Comparison of ENCODE assay signal across 11 mouse cellular contexts in the genomic region with DNA sequence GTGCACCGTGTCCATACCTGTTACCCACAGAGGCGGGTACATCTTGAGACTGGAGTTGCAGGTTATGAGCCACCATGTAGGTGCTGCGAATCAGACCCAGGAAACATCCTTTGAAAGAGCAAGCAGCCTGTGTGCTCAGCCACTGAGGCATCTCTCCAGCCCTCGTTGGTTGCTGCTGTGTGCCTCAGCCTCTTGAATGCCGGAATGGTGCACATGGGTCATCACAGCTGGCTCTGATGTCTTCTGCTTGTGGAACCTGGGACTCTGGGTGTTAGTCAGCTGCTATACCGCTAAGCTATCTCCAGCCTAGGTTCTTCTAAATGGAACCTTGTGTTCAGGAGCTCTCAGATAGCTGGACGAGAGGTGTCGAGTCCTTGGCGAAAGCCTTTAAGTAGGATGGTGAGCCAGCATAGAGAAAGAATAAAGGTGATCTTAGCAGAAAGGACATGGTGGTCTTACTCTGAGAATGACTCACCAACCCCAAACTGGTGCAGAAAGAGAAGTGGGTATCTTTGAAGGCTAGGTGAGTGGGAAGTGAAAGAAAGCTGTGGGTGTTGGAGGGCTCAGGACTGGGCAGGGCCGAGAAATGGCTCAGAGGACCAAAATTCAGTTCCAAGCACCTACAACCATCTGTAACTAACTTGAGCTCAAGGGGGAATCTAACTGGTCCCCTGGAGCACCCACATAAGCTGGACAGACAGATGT. TPM values are rescaled to one million over a fixed set of nuclear protein-coding genes. Genes with fewer than 3 reads are reported as not detected.
A peak's percentile ranks its signal among the peaks of the same experiment; 100 is the strongest.
DNase-seq lines count a peak whose midpoint lies in the region; ATAC-seq lines count a peak whose summit lies in the region.
"Had no signal": no experiment of that assay in that cellular context is flagged by ENCODE, and none has a peak within 500 bp of the region (broad histone marks: within the 10 kb centered on the region; RNA-seq: fewer than 3 reads in every experiment).

No protein-coding gene starts in this region.

- DNase-seq in CD4-positive, CD25-positive, alpha-beta regulatory T cell, adult 2 months (ENCODE audit: low read depth, low spot score) = peak; percentile 42
- no peak for DNase-seq in limb, embryonic 10.5 days (ENCODE audit: low spot score)
- no peak for DNase-seq in embryonic facial prominence, embryonic 10.5 days (ENCODE audit: low spot score)
- no peak for DNase-seq in layer of hippocampus, adult 8-10 months (ENCODE audit: low spot score in 2 of 2)
- no peak for DNase-seq in left cerebral cortex, postnatal 4 days
- DNase-seq: cerebellum, adult 9-10 months; lung, postnatal 36 days had no signal

- intact Hi-C loops in left cerebral cortex, postnatal 4 days (cut with DNase I) = no loop called here

- 0 out of 2 replicates have a peak, but pooled peaks cover 9% of the 10 kb centered on the region for H3K36me3 ChIP-seq in limb, embryonic 12.5 days
- H3K36me3 ChIP-seq in limb, embryonic 10.5 days = no peaks in the 10 kb centered on the region; the same call in 1 of the 2 replicates
- H3K36me3 ChIP-seq in embryonic facial prominence, embryonic 10.5 days (replicated peaks) = peaks cover 3% of the 10 kb centered on the region; the same call in 1 of the 2 replicates
- H3K36me3 ChIP-seq in midbrain, embryonic 13.5 days = no peaks in the 10 kb centered on the region

- no peaks in the 10 kb centered on the region for H3K27me3 ChIP-seq in limb, embryonic 12.5 days
- no peaks in the 10 kb centered on the region for H3K27me3 ChIP-seq in limb, embryonic 10.5 days (ENCODE audit: low read depth, poor library complexity, severe bottlenecking)
- no peaks in the 10 kb centered on the region for H3K27me3 ChIP-seq in embryonic facial prominence, embryonic 10.5 days (replicated peaks; ENCODE audit: low read depth, poor library complexity, severe bottlenecking)
- H3K27me3 ChIP-seq in midbrain, embryonic 13.5 days = no peaks in the 10 kb centered on the region
- H3K27me3 ChIP-seq: forebrain, embryonic 13.5 days had no signal

- no peak overlapping the region for H3K4me3 ChIP-seq in limb, embryonic 12.5 days (replicated peaks)
- H3K4me3 ChIP-seq in limb, embryonic 10.5 days = no peak overlapping the region
- H3K4me3 ChIP-seq in embryonic facial prominence, embryonic 10.5 days = no peak overlapping the region
- no peak overlapping the region for H3K4me3 ChIP-seq in midbrain, embryonic 13.5 days (replicated peaks)
- H3K4me3 ChIP-seq: forebrain, embryonic 13.5 days had no signal

- H3K9ac ChIP-seq in limb, embryonic 12.5 days (replicated peaks) = no peak overlapping the region
- no peak overlapping the region for H3K9ac ChIP-seq in midbrain, embryonic 13.5 days (replicated peaks)
- H3K9ac ChIP-seq: forebrain, embryonic 13.5 days had no signal

- no peaks in the 10 kb centered on the region for H3K9me3 ChIP-seq in limb, embryonic 12.5 days
- no peaks in the 10 kb centered on the region for H3K9me3 ChIP-seq in limb, embryonic 10.5 days (replicated peaks)
- no peaks in the 10 kb centered on the region for H3K9me3 ChIP-seq in embryonic facial prominence, embryonic 10.5 days
- no peaks in the 10 kb centered on the region for H3K9me3 ChIP-seq in midbrain, embryonic 13.5 days
- H3K9me3 ChIP-seq: forebrain, embryonic 13.5 days had no signal

- peak overlapping the region; percentile 14; the same call in 1 of the 2 replicates for H3K27ac ChIP-seq in limb, embryonic 12.5 days
- H3K27ac ChIP-seq in limb, embryonic 10.5 days = no peak overlapping the region
- peak overlapping the region; percentile 2 for H3K27ac ChIP-seq in embryonic facial prominence, embryonic 10.5 days (replicated peaks)
- peak overlapping the region; percentile 52; the same call in 1 of the 2 replicates for H3K27ac ChIP-seq in midbrain, embryonic 13.5 days
- H3K27ac ChIP-seq: forebrain, embryonic 13.5 days had no signal

- H3K4me2 ChIP-seq in limb, embryonic 12.5 days = no peak overlapping the region
- H3K4me2 ChIP-seq in midbrain, embryonic 13.5 days (replicated peaks) = no peak overlapping the region
- H3K4me2 ChIP-seq: forebrain, embryonic 13.5 days had no signal

- no peak for ATAC-seq in CD4-positive, CD25-positive, alpha-beta regulatory T cell, adult 4 months
- ATAC-seq in limb, embryonic 12.5 days (ENCODE audit: insufficient number of reproducible peaks, insufficient read depth, low FRiP score, low TSS enrichment, low read depth) = no peak
- no peak for ATAC-seq in midbrain, embryonic 13.5 days
- ATAC-seq: forebrain, embryonic 13.5 days had no signal

- 85% methylated on average over 10 of the region's 10 CpGs for WGBS in limb, embryonic 12.5 days
- 89% methylated on average over 10 of the region's 10 CpGs for WGBS in limb, embryonic 10.5 days
- 88% methylated on average over 10 of the region's 10 CpGs for WGBS in embryonic facial prominence, embryonic 10.5 days
- WGBS in midbrain, embryonic 13.5 days = 89% methylated on average over 10 of the region's 10 CpGs

- peaks cover 76% of the 10 kb centered on the region for H3K4me1 ChIP-seq in limb, embryonic 12.5 days (replicated peaks)
- peaks cover 75% of the 10 kb centered on the region for H3K4me1 ChIP-seq in limb, embryonic 10.5 days
- H3K4me1 ChIP-seq in embryonic facial prominence, embryonic 10.5 days = peaks cover 78% of the 10 kb centered on the region
- peaks cover 82% of the 10 kb centered on the region for H3K4me1 ChIP-seq in midbrain, embryonic 13.5 days (replicated peaks)

RNA-seq across cellular contexts. Expression of a gene that starts 16.5 kb away (rescaled TPM):
- polyA plus RNA-seq in CD4-positive, CD25-positive, alpha-beta regulatory T cell, adult 4 months (2017; shearing (Covaris generic)) = 10 to 100 TPM; 32.2 to 56.0 TPM
- polyA plus RNA-seq in limb, embryonic 12.5 days (2016; fragmentation: Nextera tagmentation; extraction: Ambion mirVana) = 186 and 188 TPM in 2 replicates
- 182 and 190 TPM in 2 replicates for polyA plus RNA-seq in limb, embryonic 10.5 days (2016; fragmentation: Nextera tagmentation; extraction: Ambion mirVana)
- polyA plus RNA-seq in embryonic facial prominence, embryonic 10.5 days (2016; fragmentation: Nextera tagmentation; extraction: Ambion mirVana) = 172 and 192 TPM in 2 replicates
- polyA plus RNA-seq in midbrain, embryonic 13.5 days (2015; fragmentation: Nextera tagmentation; extraction: Ambion mirVana) = 225 and 230 TPM in 2 replicates
- total RNA-seq in layer of hippocampus, adult 8-10 months (2022) = 100 to 1,000 TPM; 175 to 214 (median 189) TPM
- 100 to 1,000 TPM; 233 to 234 TPM for total RNA-seq in left cerebral cortex, postnatal 4 days (2021)

RNA-seq across cellular contexts. Expression of a gene that starts 35.8 kb away (rescaled TPM):
- polyA plus RNA-seq in CD4-positive, CD25-positive, alpha-beta regulatory T cell, adult 4 months (2017; shearing (Covaris generic)) = 10 to 100 TPM; 18.5 to 26.0 TPM
- polyA plus RNA-seq in limb, embryonic 12.5 days (2016; fragmentation: Nextera tagmentation; extraction: Ambion mirVana) = 23.4 and 26.6 TPM in 2 replicates
- polyA plus RNA-seq in limb, embryonic 10.5 days (2016; fragmentation: Nextera tagmentation; extraction: Ambion mirVana) = 22.8 and 23.6 TPM in 2 replicates
- polyA plus RNA-seq in embryonic facial prominence, embryonic 10.5 days (2016; fragmentation: Nextera tagmentation; extraction: Ambion mirVana) = 23.4 and 24.2 TPM in 2 replicates
- 12.0 and 14.0 TPM in 2 replicates for polyA plus RNA-seq in midbrain, embryonic 13.5 days (2015; fragmentation: Nextera tagmentation; extraction: Ambion mirVana)
- 10 to 100 TPM; 10.4 to 14.3 (median 13.0) TPM for total RNA-seq in layer of hippocampus, adult 8-10 months (2022)
- 10 to 100 TPM; 11.3 to 12.4 TPM for total RNA-seq in left cerebral cortex, postnatal 4 days (2021)

RNA-seq across cellular contexts. Expression of a gene that starts 49.1 kb away (rescaled TPM):
- polyA plus RNA-seq in CD4-positive, CD25-positive, alpha-beta regulatory T cell, adult 4 months (2017; shearing (Covaris generic)) = not detected
- 0.10 and 0.23 TPM in 2 replicates for polyA plus RNA-seq in limb, embryonic 12.5 days (2016; fragmentation: Nextera tagmentation; extraction: Ambion mirVana)
- 0.15 TPM in 1 of 2 replicates, not detected in the other for polyA plus RNA-seq in limb, embryonic 10.5 days (2016; fragmentation: Nextera tagmentation; extraction: Ambion mirVana)
- 0.35 and 0.38 TPM in 2 replicates for polyA plus RNA-seq in embryonic facial prominence, embryonic 10.5 days (2016; fragmentation: Nextera tagmentation; extraction: Ambion mirVana)
- 0.50 and 0.70 TPM in 2 replicates for polyA plus RNA-seq in midbrain, embryonic 13.5 days (2015; fragmentation: Nextera tagmentation; extraction: Ambion mirVana)
- 1 to 10 TPM; 1.6 to 3.5 (median 2.0) TPM for total RNA-seq in layer of hippocampus, adult 8-10 months (2022)
- 1 to 10 TPM; 1.5 to 2.0 TPM for total RNA-seq in left cerebral cortex, postnatal 4 days (2021)
